Mouse (Mus musculus) ES-E14 (cell line): ENCODE results near the gene Cbx8.

Experiments used
- CHD2 ChIP-seq: IDR thresholded peaks from 2 replicates; pipeline ENCODE4 v1.6.1; 2014; ENCODE audit warnings: mild to moderate bottlenecking, low read depth, low read length, inconsistent platforms
- HCFC1 ChIP-seq: IDR thresholded peaks from 2 replicates; pipeline ENCODE4 v1.6.1; 2012; ENCODE audit warnings: low read length, inconsistent platforms, borderline replicate concordance; ENCODE audit not compliant: insufficient read depth
- ZC3H11A ChIP-seq: IDR thresholded peaks from 2 replicates; pipeline ENCODE4 v1.6.1; 2012; ENCODE audit warnings: low read depth, mild to moderate bottlenecking, inconsistent platforms, low read length, borderline replicate concordance
- ZNF384 ChIP-seq: IDR thresholded peaks from 2 replicates; pipeline ENCODE4 v1.6.1; 2012; ENCODE audit warnings: low read depth, low read length, inconsistent platforms

GRCm38 (mm10) chr11:119024260-119024659, 16.5 kb downstream of the Cbx8 start:
- TF ChIP-seq CHD2, result no peak
- TF ChIP-seq HCFC1, result no peak
- TF ChIP-seq ZNF384, result no peak
- no peak for TF ChIP-seq ZC3H11A
